Mouse (Mus musculus): Measurements from ENCODE around the gene Wnt3a. TPM values are rescaled to one million over a fixed set of nuclear protein-coding genes. Genes with fewer than 3 reads are reported as not detected.

The Wnt3a gene
- polyA plus RNA-seq, 1 experiment from 2014 or later, result not detected

GRCm38 (mm10) chr11:59309976-59310375 is 19.4 kb upstream of the Wnt3a start:
- 78% methylated on average over 8 of the region's 8 CpGs for WGBS
- Histone ChIP-seq H3K4me1 (ENCODE audit: control insufficient read depth, insufficient read depth, low read length) (peaks cover 43% of the 10 kb centered on the region), H3K9ac (ENCODE audit: low read depth, low read length) (no peak overlapping the region), H3K4me3 (ENCODE audit: low read length) (no peak overlapping the region), H3K4me2 (replicated peaks; ENCODE audit: low read depth, low read length) (no peak overlapping the region), H3K9me3 (ENCODE audit: control insufficient read depth, low read length) (no peaks in the 10 kb centered on the region), H3K27ac (ENCODE audit: low read depth, low read length) (no peak overlapping the region; the same call in 1 of the 2 replicates), H3K27me3 (ENCODE audit: control insufficient read depth, insufficient read depth, low read length) (peaks cover 36% of the 10 kb centered on the region), H3K36me3 (ENCODE audit: control insufficient read depth, insufficient read depth, low read length) (no peaks in the 10 kb centered on the region)
- ATAC-seq (ENCODE audit: low FRiP score, low TSS enrichment), result no peak

GRCm38 (mm10) chr11:59309106-59309805 is 18.7 kb upstream of the Wnt3a start:
- Histone ChIP-seq H3K36me3 (ENCODE audit: control insufficient read depth, insufficient read depth, low read length) (no peaks in the 10 kb centered on the region), H3K27me3 (ENCODE audit: control insufficient read depth, insufficient read depth, low read length) (peaks cover 43% of the 10 kb centered on the region), H3K27ac (ENCODE audit: low read depth, low read length) (peak overlapping the region; percentile 67; the same call in 1 of the 2 replicates), H3K9me3 (ENCODE audit: control insufficient read depth, low read length) (no peaks in the 10 kb centered on the region), H3K4me1 (ENCODE audit: control insufficient read depth, insufficient read depth, low read length) (peaks cover 43% of the 10 kb centered on the region), H3K4me2 (replicated peaks; ENCODE audit: low read depth, low read length) (peak overlapping the region; percentile 24; the same call in 1 of the 2 replicates), H3K9ac (ENCODE audit: low read depth, low read length) (peak overlapping the region; percentile 31), H3K4me3 (ENCODE audit: low read length) (no peak overlapping the region; the same call in 1 of the 2 replicates)
- ATAC-seq (ENCODE audit: low FRiP score, low TSS enrichment), result peak; percentile 73
- 9% methylated on average over 12 of the region's 12 CpGs for WGBS

- peak overlapping the region; percentile 6; the same call in 1 of the 2 replicates for H3K4me3 ChIP-seq (ENCODE audit: low read length)
- no peaks in the 10 kb centered on the region for H3K36me3 ChIP-seq (ENCODE audit: control insufficient read depth, insufficient read depth, low read length)
- H3K9ac ChIP-seq (ENCODE audit: low read depth, low read length), result peak overlapping the region; percentile 31; the same call in 1 of the 2 replicates
- WGBS, result 40% methylated on average over 6 of the region's 6 CpGs
- ATAC-seq (ENCODE audit: low FRiP score, low TSS enrichment), result no peak
- peak overlapping the region; percentile 38; the same call in 1 of the 2 replicates for H3K27ac ChIP-seq (ENCODE audit: low read depth, low read length)
- peaks cover 43% of the 10 kb centered on the region for H3K4me1 ChIP-seq (ENCODE audit: control insufficient read depth, insufficient read depth, low read length)
- H3K4me2 ChIP-seq (replicated peaks; ENCODE audit: low read depth, low read length), result peak overlapping the region; percentile 24; the same call in 1 of the 2 replicates
- no peaks in the 10 kb centered on the region for H3K9me3 ChIP-seq (ENCODE audit: control insufficient read depth, low read length)
- H3K27me3 ChIP-seq (ENCODE audit: control insufficient read depth, insufficient read depth, low read length), result peaks cover 48% of the 10 kb centered on the region
These were observed 18.1 kb upstream of the Wnt3a start for GRCm38 (mm10) chr11:59308625-59309024.

- WGBS, result 24% methylated on average over 12 of the region's 12 CpGs
These were observed 17.6 kb upstream of the Wnt3a start for GRCm38 (mm10) chr11:59308164-59308542.

GRCm38 (mm10) chr11:59307422-59308163 is 17.0 kb upstream of the Wnt3a start:
- H3K27ac ChIP-seq (ENCODE audit: low read depth, low read length), result no peak overlapping the region
- peak overlapping the region; percentile 93 for H3K4me2 ChIP-seq (replicated peaks; ENCODE audit: low read depth, low read length)
- peaks cover 36% of the 10 kb centered on the region for H3K4me1 ChIP-seq (ENCODE audit: control insufficient read depth, insufficient read depth, low read length)
- peak overlapping the region; percentile 63; the same call in 1 of the 2 replicates for H3K9ac ChIP-seq (ENCODE audit: low read depth, low read length)
- no peaks in the 10 kb centered on the region for H3K9me3 ChIP-seq (ENCODE audit: control insufficient read depth, low read length)
- H3K27me3 ChIP-seq (ENCODE audit: control insufficient read depth, insufficient read depth, low read length), result peaks cover 48% of the 10 kb centered on the region
- WGBS, result under 1% methylated on average over 45 of the region's 45 CpGs
- H3K36me3 ChIP-seq (ENCODE audit: control insufficient read depth, insufficient read depth, low read length), result no peaks in the 10 kb centered on the region
- peak overlapping the region; percentile 64 for H3K4me3 ChIP-seq (ENCODE audit: low read length)
- ATAC-seq (ENCODE audit: low FRiP score, low TSS enrichment), result peak; percentile 65

More at GRCm38 (mm10) chr11:59308164-59308542, 17.6 kb upstream of the Wnt3a start:
- Histone ChIP-seq H3K27ac (ENCODE audit: low read depth, low read length) (no peak overlapping the region; the same call in 1 of the 2 replicates), H3K36me3 (ENCODE audit: control insufficient read depth, insufficient read depth, low read length) (no peaks in the 10 kb centered on the region), H3K4me3 (ENCODE audit: low read length) (peak overlapping the region; percentile 6; the same call in 1 of the 2 replicates), H3K9ac (ENCODE audit: low read depth, low read length) (no peak overlapping the region), H3K9me3 (ENCODE audit: control insufficient read depth, low read length) (no peaks in the 10 kb centered on the region), H3K4me2 (replicated peaks; ENCODE audit: low read depth, low read length) (peak overlapping the region; percentile 17; the same call in 1 of the 2 replicates), H3K27me3 (ENCODE audit: control insufficient read depth, insufficient read depth, low read length) (peaks cover 48% of the 10 kb centered on the region), H3K4me1 (ENCODE audit: control insufficient read depth, insufficient read depth, low read length) (peaks cover 41% of the 10 kb centered on the region)
- no peak for ATAC-seq (ENCODE audit: low FRiP score, low TSS enrichment)

- Histone ChIP-seq H3K27ac (ENCODE audit: low read depth, low read length) (no peak within 1 kb of the TSS), H3K4me1 (ENCODE audit: control insufficient read depth, insufficient read depth, low read length) (peaks cover 28% of the 10 kb centered on the region), H3K27me3 (ENCODE audit: control insufficient read depth, insufficient read depth, low read length) (peaks cover 48% of the 10 kb centered on the region), H3K36me3 (ENCODE audit: control insufficient read depth, insufficient read depth, low read length) (no peaks in the 10 kb centered on the region), H3K4me3 (ENCODE audit: low read length) (peak within 1 kb of the TSS; percentile 64), H3K4me2 (replicated peaks; ENCODE audit: low read depth, low read length) (peak within 1 kb of the TSS; percentile 93), H3K9ac (ENCODE audit: low read depth, low read length) (peak within 1 kb of the TSS; percentile 63), H3K9me3 (ENCODE audit: control insufficient read depth, low read length) (no peaks in the 10 kb centered on the region)
- ATAC-seq (ENCODE audit: low FRiP score, low TSS enrichment), result peak; percentile 72
- WGBS, result under 1% methylated on average over 80 of the region's 128 CpGs
These were observed 16.2 kb upstream of the Wnt3a start, which contains the start of gene Wnt9a for GRCm38 (mm10) chr11:59306461-59307421. Gene Wnt9a, plus strand, starts transcription at chr11:59306928.

- Histone ChIP-seq H3K9me3 (ENCODE audit: control insufficient read depth, low read length) (no peaks in the 10 kb centered on the region), H3K9ac (ENCODE audit: low read depth, low read length) (no peak overlapping the region), H3K4me1 (ENCODE audit: control insufficient read depth, insufficient read depth, low read length) (peaks cover 28% of the 10 kb centered on the region), H3K36me3 (ENCODE audit: control insufficient read depth, insufficient read depth, low read length) (no peaks in the 10 kb centered on the region), H3K4me3 (ENCODE audit: low read length) (peak overlapping the region; percentile 64), H3K27me3 (ENCODE audit: control insufficient read depth, insufficient read depth, low read length) (peaks cover 48% of the 10 kb centered on the region), H3K4me2 (replicated peaks; ENCODE audit: low read depth, low read length) (peak overlapping the region; percentile 93), H3K27ac (ENCODE audit: low read depth, low read length) (no peak overlapping the region)
- 8% methylated on average over 10 of the region's 10 CpGs for WGBS
- no peak for ATAC-seq (ENCODE audit: low FRiP score, low TSS enrichment)
These were observed 15.3 kb upstream of the Wnt3a start for GRCm38 (mm10) chr11:59305821-59306215.
